Mouse (Mus musculus) MEL (cell line): ENCODE results near the gene Dgkg. TPM values are rescaled to one million over a fixed set of nuclear protein-coding genes. Genes with fewer than 3 reads are reported as not detected.

ENCODE experiments used
- DNase-seq: peaks from one replicate; pipeline ENCODE4 v3.0.0; 2011; ENCODE audit warnings: low read depth, low spot score
- H3K27ac ChIP-seq: 2 replicates; pipeline ENCODE4 v1.5.1; 2012; ENCODE audit warnings: low read depth, mild to moderate bottlenecking, control low read depth, low read length, moderate library complexity; ENCODE audit not compliant: control insufficient read depth
- H3K27me3 ChIP-seq, 2 experiments: fragments of 150-350 bp in 1 of 2; sonication (generic) in 1 of 2; 2 replicates each; pipeline ENCODE4 v1.6.1; 2012; ENCODE audit warnings: low read length in 2 of 2, mild to moderate bottlenecking in 2 of 2, improper control_type of control experiment in 1 of 2, moderate library complexity in 1 of 2; ENCODE audit not compliant: insufficient read depth in 2 of 2, control insufficient read depth in 1 of 2
- H3K36me3 ChIP-seq, 2 experiments: 2 replicates each; pipeline ENCODE4 v1.6.1; 2012 to 2014; ENCODE audit warnings: low read length in 2 of 2, improper control_type of control experiment in 1 of 2, inconsistent platforms in 1 of 2, mild to moderate bottlenecking in 1 of 2; ENCODE audit not compliant: insufficient read depth in 2 of 2, control insufficient read depth in 1 of 2
- H3K4me1 ChIP-seq, 2 experiments: fragments of 150-350 bp in 1 of 2; sonication (generic) in 1 of 2; 2 replicates each; pipeline ENCODE4 v1.6.1; 2012; ENCODE audit warnings: low read length in 2 of 2, improper control_type of control experiment in 1 of 2, mild to moderate bottlenecking in 1 of 2; ENCODE audit not compliant: insufficient read depth in 2 of 2, control insufficient read depth in 1 of 2
- H3K4me3 ChIP-seq, 2 experiments: fragments of 150-350 bp in 1 of 2; sonication (generic) in 1 of 2; 2 replicates each; pipeline ENCODE4 v1.5.1; 2012; ENCODE audit warnings: low read depth in 2 of 2, low read length in 2 of 2, mild to moderate bottlenecking in 2 of 2, moderate library complexity in 2 of 2, control low read depth in 1 of 2, improper control_type of control experiment in 1 of 2; ENCODE audit not compliant: control insufficient read depth in 1 of 2, insufficient read depth in 1 of 2
- H3K79me2 ChIP-seq: 2 replicates; pipeline ENCODE4 v1.6.1; 2012; ENCODE audit warnings: mild to moderate bottlenecking, low read length, moderate library complexity; ENCODE audit not compliant: control insufficient read depth, poor library complexity, insufficient read depth
- H3K9ac ChIP-seq: 2 replicates; pipeline ENCODE4 v1.6.1; 2012; ENCODE audit warnings: low read depth, mild to moderate bottlenecking, control low read depth, low read length, moderate library complexity; ENCODE audit not compliant: control insufficient read depth, poor library complexity, severe bottlenecking
- H3K9me3 ChIP-seq: fragments of 150-350 bp; sonication (generic); replicated peaks from 2 replicates; pipeline ENCODE4 v1.6.1; 2012; ENCODE audit warnings: mild to moderate bottlenecking, low read length, improper control_type of control experiment, moderate library complexity; ENCODE audit not compliant: insufficient read depth
- BHLHE40 ChIP-seq: IDR thresholded peaks from 2 replicates; pipeline ENCODE4 v1.6.1; 2012; ENCODE audit warnings: low read depth, mild to moderate bottlenecking, inconsistent platforms, low read length, improper control_type of control experiment, borderline replicate concordance
- CHD2 ChIP-seq: IDR thresholded peaks from 2 replicates; pipeline ENCODE4 v1.6.1; 2011; ENCODE audit warnings: low read length, improper control_type of control experiment
- E2F4 ChIP-seq: IDR thresholded peaks from 2 replicates; pipeline ENCODE4 v1.6.1; 2011; ENCODE audit warnings: low read depth, low read length, improper control_type of control experiment, borderline replicate concordance
- ELF1 ChIP-seq: IDR thresholded peaks from 2 replicates; pipeline ENCODE4 v1.6.1; 2014; ENCODE audit warnings: low read depth, mild to moderate bottlenecking, inconsistent platforms, low read length, improper control_type of control experiment, moderate library complexity
- ETS1 ChIP-seq: IDR thresholded peaks from 2 replicates; pipeline ENCODE4 v1.6.1; 2012; ENCODE audit warnings: low read depth, mild to moderate bottlenecking, inconsistent platforms, low read length, improper control_type of control experiment, moderate library complexity
- MAZ ChIP-seq: IDR thresholded peaks from 2 replicates; pipeline ENCODE4 v1.6.1; 2012; ENCODE audit warnings: low read depth, mild to moderate bottlenecking, inconsistent platforms, low read length, improper control_type of control experiment
- MYC ChIP-seq: IDR thresholded peaks from 2 replicates; pipeline ENCODE4 v1.6.1; 2011; ENCODE audit warnings: low read depth, mild to moderate bottlenecking, low read length, improper control_type of control experiment, moderate library complexity
- NELFE ChIP-seq: IDR thresholded peaks from 2 replicates; pipeline ENCODE4 v1.6.1; 2011; ENCODE audit warnings: low read depth, low read length, improper control_type of control experiment
- RAD21 ChIP-seq: IDR thresholded peaks from 2 replicates; pipeline ENCODE4 v1.6.1; 2011; ENCODE audit warnings: mild to moderate bottlenecking, low read depth, low read length, improper control_type of control experiment
- RCOR1 ChIP-seq: IDR thresholded peaks from 2 replicates; pipeline ENCODE4 v1.6.1; 2012; ENCODE audit warnings: low read depth, mild to moderate bottlenecking, inconsistent platforms, low read length, improper control_type of control experiment
- SMC3 ChIP-seq: IDR thresholded peaks from 2 replicates; pipeline ENCODE4 v1.6.1; 2011; ENCODE audit warnings: low read depth, low read length, improper control_type of control experiment
- TAL1 ChIP-seq: IDR thresholded peaks from 2 replicates; pipeline ENCODE4 v1.6.1; 2012; ENCODE audit warnings: mild to moderate bottlenecking, inconsistent platforms, low read length, moderate library complexity, mixed read lengths
- TBP ChIP-seq: IDR thresholded peaks from 2 replicates; pipeline ENCODE4 v1.8.0; 2011; ENCODE audit warnings: low read depth, low read length, improper control_type of control experiment
- TCF12 ChIP-seq: IDR thresholded peaks from 2 replicates; pipeline ENCODE4 v1.6.1; 2014; ENCODE audit warnings: low read depth, mild to moderate bottlenecking, inconsistent platforms, low read length, improper control_type of control experiment, moderate library complexity
- USF1 ChIP-seq: IDR thresholded peaks from 2 replicates; pipeline ENCODE4 v1.6.1; 2014; ENCODE audit warnings: low read depth, mild to moderate bottlenecking, inconsistent platforms, low read length, improper control_type of control experiment, moderate library complexity
- ZC3H11A ChIP-seq: IDR thresholded peaks from 2 replicates; pipeline ENCODE4 v1.6.1; 2012; ENCODE audit warnings: low read depth, mild to moderate bottlenecking, inconsistent platforms, low read length, improper control_type of control experiment
- ZKSCAN1 ChIP-seq: IDR thresholded peaks from 2 replicates; pipeline ENCODE4 v1.6.1; 2012; ENCODE audit warnings: low read depth, mild to moderate bottlenecking, inconsistent platforms, low read length, improper control_type of control experiment, moderate library complexity
- ZMIZ1 ChIP-seq: IDR thresholded peaks from 2 replicates; pipeline ENCODE4 v1.6.1; 2012; ENCODE audit warnings: low read depth, mild to moderate bottlenecking, inconsistent platforms, low read length, improper control_type of control experiment, moderate library complexity
- polyA plus RNA-seq, 2 experiments: library from polyadenylated mRNA; stranded (reverse) in 1 of 2; unstranded in 1 of 2; fragments of >175 nt in 1 of 2; fragments of >200 nt in 1 of 2; gene quantifications; 2 replicates each; pipeline versions ENCODE4 v1.2.1 to v1.2.4; 2012; ENCODE audit warnings: low replicate concordance in 2 of 2, low read depth in 1 of 2; ENCODE audit not compliant: insufficient read length in 2 of 2, insufficient read depth in 1 of 2, missing spikeins in 1 of 2
- total RNA-seq: library from RNA; depleted of rRNA; stranded (reverse); fragments of 300-350 nt; gene quantifications from 2 replicates; pipeline ENCODE4 v1.2.3, GENCODE M21; 2012

Gene Dgkg
- total and polyA plus RNA-seq, 3 experiments: not detected

GRCm38 (mm10) chr16:22663136-22663535, 6.1 kb upstream of the Dgkg start:
- Histone ChIP-seq H3K9ac (no peak overlapping the region), H3K4me3 (no peak overlapping the region), H3K36me3 (no peaks in the 10 kb centered on the region), H3K4me1 (no peaks in the 10 kb centered on the region), H3K27ac (no peak overlapping the region), H3K9me3 (no peaks in the 10 kb centered on the region), H3K27me3 (no peaks in the 10 kb centered on the region; a peak in 1 of 4 replicates), H3K79me2 (no peaks in the 10 kb centered on the region)
- TF ChIP-seq RAD21 (no peak), E2F4 (no peak), ETS1 (no peak), ELF1 (no peak), ZC3H11A (no peak), MAZ (no peak), SMC3 (no peak), ZMIZ1 (no peak), TCF12 (no peak), USF1 (no peak), BHLHE40 (no peak)
- no peak for DNase-seq

- no peak for DNase-seq
- no peaks in the 10 kb centered on the region for H3K4me1 ChIP-seq
- no peak overlapping the region for H3K4me3 ChIP-seq
- TF ChIP-seq RCOR1: no peak
- no peak for TF ChIP-seq NELFE
- no peak for TF ChIP-seq MYC
- H3K27me3 ChIP-seq: no peaks in the 10 kb centered on the region; a peak in 1 of 4 replicates
- H3K27ac ChIP-seq: no peak overlapping the region
- H3K79me2 ChIP-seq: no peaks in the 10 kb centered on the region
- no peaks in the 10 kb centered on the region for H3K9me3 ChIP-seq
- H3K36me3 ChIP-seq: no peaks in the 10 kb centered on the region
- no peak overlapping the region for H3K9ac ChIP-seq
Observed at GRCm38 (mm10) chr16:22661076-22661475, 4.1 kb upstream of the Dgkg start.

- Histone ChIP-seq H3K9ac (no peak overlapping the region), H3K4me3 (no peak overlapping the region), H3K9me3 (no peaks in the 10 kb centered on the region), H3K27me3 (no peaks in the 10 kb centered on the region), H3K79me2 (no peaks in the 10 kb centered on the region), H3K27ac (no peak overlapping the region), H3K36me3 (no peaks in the 10 kb centered on the region), H3K4me1 (no peaks in the 10 kb centered on the region)
- DNase-seq: no peak
- TF ChIP-seq ZC3H11A (no peak), ELF1 (no peak), CHD2 (no peak), ZKSCAN1 (no peak), TBP (no peak), MAZ (no peak), TAL1 (no peak), NELFE (no peak)
Observed at GRCm38 (mm10) chr16:22657874-22658789, 1.1 kb upstream of the Dgkg start.
